Mouse (Mus musculus): ENCODE measurements at regions not wholly inside any gene's neighbourhood (a gene's known extent, or its start where the extent isn't known, plus 50 kb on each side); places are given as distances from the start of the nearest gene placed in this dataset.

- no peaks in the 10 kb centered on the region for H3K9me3 ChIP-seq (ENCODE audit: control insufficient read depth, low read length)
- H3K9ac ChIP-seq (ENCODE audit: low read length) = no peak overlapping the region
- no peak overlapping the region for H3K27ac ChIP-seq (ENCODE audit: low read depth, low read length)
- ATAC-seq (ENCODE audit: insufficient read depth, low FRiP score, low TSS enrichment) (no peak), DNase-seq (ENCODE audit: low spot score) (no peak)
- WGBS = 64% methylated on average over 2 of the region's 2 CpGs
- H3K4me3 ChIP-seq (ENCODE audit: low read depth, low read length) = no peak overlapping the region
- H3K4me2 ChIP-seq (ENCODE audit: low read depth) = no peak overlapping the region
- no peaks in the 10 kb centered on the region for H3K36me3 ChIP-seq (ENCODE audit: control insufficient read depth, insufficient read depth, low read length)
- H3K27me3 ChIP-seq (ENCODE audit: control insufficient read depth, insufficient read depth, low read length) = no peaks in the 10 kb centered on the region
- H3K4me1 ChIP-seq (ENCODE audit: control insufficient read depth, insufficient read depth, low read length) = no peaks in the 10 kb centered on the region
Measured at GRCm38 (mm10) chr5:39857192-39857591, 101.9 kb upstream of the Hs3st1 start.

GRCm38 (mm10) chr5:39856616-39857156, 101.4 kb upstream of the Hs3st1 start:
- Histone ChIP-seq H3K4me1 (ENCODE audit: control insufficient read depth, insufficient read depth, low read length) (no peaks in the 10 kb centered on the region), H3K4me2 (ENCODE audit: low read depth) (no peak overlapping the region), H3K36me3 (ENCODE audit: control insufficient read depth, insufficient read depth, low read length) (no peaks in the 10 kb centered on the region), H3K27me3 (ENCODE audit: control insufficient read depth, insufficient read depth, low read length) (no peaks in the 10 kb centered on the region), H3K4me3 (ENCODE audit: low read depth, low read length) (no peak overlapping the region), H3K9me3 (ENCODE audit: control insufficient read depth, low read length) (no peaks in the 10 kb centered on the region), H3K9ac (ENCODE audit: low read length) (no peak overlapping the region), H3K27ac (ENCODE audit: low read depth, low read length) (no peak overlapping the region)
- WGBS = 65% methylated on average over 3 of the region's 3 CpGs
- no peak for DNase-seq (ENCODE audit: low spot score)
- ATAC-seq (ENCODE audit: insufficient read depth, low FRiP score, low TSS enrichment) = peak; percentile 88

GRCm38 (mm10) chr5:39855685-39856615, 100.7 kb upstream of the Hs3st1 start:
- Histone ChIP-seq H3K4me3 (ENCODE audit: low read depth, low read length) (no peak overlapping the region), H3K36me3 (ENCODE audit: control insufficient read depth, insufficient read depth, low read length) (no peaks in the 10 kb centered on the region), H3K4me1 (ENCODE audit: control insufficient read depth, insufficient read depth, low read length) (no peaks in the 10 kb centered on the region), H3K27me3 (ENCODE audit: control insufficient read depth, insufficient read depth, low read length) (no peaks in the 10 kb centered on the region), H3K9ac (ENCODE audit: low read length) (no peak overlapping the region), H3K9me3 (ENCODE audit: control insufficient read depth, low read length) (no peaks in the 10 kb centered on the region), H3K4me2 (ENCODE audit: low read depth) (no peak overlapping the region), H3K27ac (ENCODE audit: low read depth, low read length) (no peak overlapping the region)
- DNase-seq (ENCODE audit: low spot score) (peak; percentile 34), ATAC-seq (ENCODE audit: insufficient read depth, low FRiP score, low TSS enrichment) (peak; percentile 43)
- 73% methylated on average over 7 of the region's 7 CpGs for WGBS

- Histone ChIP-seq H3K4me3 (ENCODE audit: low read depth, low read length) (no peak overlapping the region), H3K27me3 (ENCODE audit: control insufficient read depth, insufficient read depth, low read length) (no peaks in the 10 kb centered on the region), H3K27ac (ENCODE audit: low read depth, low read length) (no peak overlapping the region), H3K4me1 (ENCODE audit: control insufficient read depth, insufficient read depth, low read length) (no peaks in the 10 kb centered on the region), H3K9ac (ENCODE audit: low read length) (no peak overlapping the region), H3K4me2 (ENCODE audit: low read depth) (no peak overlapping the region), H3K9me3 (ENCODE audit: control insufficient read depth, low read length) (no peaks in the 10 kb centered on the region), H3K36me3 (ENCODE audit: control insufficient read depth, insufficient read depth, low read length) (no peaks in the 10 kb centered on the region)
- 59% methylated on average over 1 of the region's 1 CpGs for WGBS
- ATAC-seq (ENCODE audit: insufficient read depth, low FRiP score, low TSS enrichment) (no peak), DNase-seq (ENCODE audit: low spot score) (no peak)
Measured at GRCm38 (mm10) chr5:39847187-39847586, 91.9 kb upstream of the Hs3st1 start.

GRCm38 (mm10) chr5:39841186-39841585, 85.9 kb upstream of the Hs3st1 start:
- Histone ChIP-seq H3K27ac (ENCODE audit: low read depth, low read length) (no peak overlapping the region), H3K4me2 (ENCODE audit: low read depth) (no peak overlapping the region), H3K4me3 (ENCODE audit: low read depth, low read length) (no peak overlapping the region), H3K27me3 (ENCODE audit: control insufficient read depth, insufficient read depth, low read length) (no peaks in the 10 kb centered on the region), H3K4me1 (ENCODE audit: control insufficient read depth, insufficient read depth, low read length) (no peaks in the 10 kb centered on the region), H3K9ac (ENCODE audit: low read length) (no peak overlapping the region), H3K9me3 (ENCODE audit: control insufficient read depth, low read length) (no peaks in the 10 kb centered on the region), H3K36me3 (ENCODE audit: control insufficient read depth, insufficient read depth, low read length) (no peaks in the 10 kb centered on the region)
- WGBS = 62% methylated on average over 3 of the region's 3 CpGs
- ATAC-seq (ENCODE audit: insufficient read depth, low FRiP score, low TSS enrichment) (no peak), DNase-seq (ENCODE audit: low spot score) (no peak)

GRCm38 (mm10) chr5:39840576-39840975, 85.3 kb upstream of the Hs3st1 start:
- 94% methylated on average over 4 of the region's 4 CpGs for WGBS
- Histone ChIP-seq H3K9me3 (ENCODE audit: control insufficient read depth, low read length) (no peaks in the 10 kb centered on the region), H3K4me2 (ENCODE audit: low read depth) (no peak overlapping the region), H3K27ac (ENCODE audit: low read depth, low read length) (no peak overlapping the region), H3K9ac (ENCODE audit: low read length) (no peak overlapping the region), H3K4me1 (ENCODE audit: control insufficient read depth, insufficient read depth, low read length) (no peaks in the 10 kb centered on the region), H3K4me3 (ENCODE audit: low read depth, low read length) (no peak overlapping the region), H3K27me3 (ENCODE audit: control insufficient read depth, insufficient read depth, low read length) (no peaks in the 10 kb centered on the region), H3K36me3 (ENCODE audit: control insufficient read depth, insufficient read depth, low read length) (no peaks in the 10 kb centered on the region)
- ATAC-seq (ENCODE audit: insufficient read depth, low FRiP score, low TSS enrichment) = no peak
- no peak for DNase-seq (ENCODE audit: low spot score)

- H3K27ac ChIP-seq (ENCODE audit: low read depth, low read length) = no peak overlapping the region
- H3K4me3 ChIP-seq (ENCODE audit: low read depth, low read length) = no peak overlapping the region
- H3K4me2 ChIP-seq (ENCODE audit: low read depth) = no peak overlapping the region
- ATAC-seq (ENCODE audit: insufficient read depth, low FRiP score, low TSS enrichment) (no peak), DNase-seq (ENCODE audit: low spot score) (no peak)
- H3K4me1 ChIP-seq (ENCODE audit: control insufficient read depth, insufficient read depth, low read length) = no peaks in the 10 kb centered on the region
- no peaks in the 10 kb centered on the region for H3K27me3 ChIP-seq (ENCODE audit: control insufficient read depth, insufficient read depth, low read length)
- WGBS = 88% methylated on average over 4 of the region's 4 CpGs
- H3K9ac ChIP-seq (ENCODE audit: low read length) = no peak overlapping the region
- H3K36me3 ChIP-seq (ENCODE audit: control insufficient read depth, insufficient read depth, low read length) = no peaks in the 10 kb centered on the region
- H3K9me3 ChIP-seq (ENCODE audit: control insufficient read depth, low read length) = no peaks in the 10 kb centered on the region
Measured at GRCm38 (mm10) chr5:39832565-39832964, 77.3 kb upstream of the Hs3st1 start.

- no peaks in the 10 kb centered on the region for H3K9me3 ChIP-seq (ENCODE audit: control insufficient read depth, low read length)
- 74% methylated on average over 2 of the region's 2 CpGs for WGBS
Measured at GRCm38 (mm10) chr5:39824680-39825079, 69.4 kb upstream of the Hs3st1 start.

GRCm38 (mm10) chr5:39806643-39807042, 51.4 kb upstream of the Hs3st1 start:
- ATAC-seq (ENCODE audit: insufficient read depth, low FRiP score, low TSS enrichment) = no peak

More at GRCm38 (mm10) chr5:39824680-39825079, 69.4 kb upstream of the Hs3st1 start:
- Histone ChIP-seq H3K9ac (ENCODE audit: low read length) (no peak overlapping the region), H3K27ac (ENCODE audit: low read depth, low read length) (no peak overlapping the region), H3K27me3 (ENCODE audit: control insufficient read depth, insufficient read depth, low read length) (no peaks in the 10 kb centered on the region), H3K4me3 (ENCODE audit: low read depth, low read length) (no peak overlapping the region), H3K36me3 (ENCODE audit: control insufficient read depth, insufficient read depth, low read length) (no peaks in the 10 kb centered on the region), H3K4me2 (ENCODE audit: low read depth) (no peak overlapping the region), H3K4me1 (ENCODE audit: control insufficient read depth, insufficient read depth, low read length) (no peaks in the 10 kb centered on the region)
- ATAC-seq (ENCODE audit: insufficient read depth, low FRiP score, low TSS enrichment) (no peak), DNase-seq (ENCODE audit: low spot score) (no peak)

More at GRCm38 (mm10) chr5:39806643-39807042, 51.4 kb upstream of the Hs3st1 start:
- Histone ChIP-seq H3K27ac (ENCODE audit: low read depth, low read length) (no peak overlapping the region), H3K4me1 (ENCODE audit: control insufficient read depth, insufficient read depth, low read length) (no peaks in the 10 kb centered on the region), H3K36me3 (ENCODE audit: control insufficient read depth, insufficient read depth, low read length) (no peaks in the 10 kb centered on the region), H3K9me3 (ENCODE audit: control insufficient read depth, low read length) (no peaks in the 10 kb centered on the region), H3K9ac (ENCODE audit: low read length) (no peak overlapping the region), H3K27me3 (ENCODE audit: control insufficient read depth, insufficient read depth, low read length) (no peaks in the 10 kb centered on the region), H3K4me3 (ENCODE audit: low read depth, low read length) (no peak overlapping the region), H3K4me2 (ENCODE audit: low read depth) (no peak overlapping the region)
- 86% methylated on average over 4 of the region's 4 CpGs for WGBS
- no peak for DNase-seq (ENCODE audit: low spot score)
